In the genomic region with DNA sequence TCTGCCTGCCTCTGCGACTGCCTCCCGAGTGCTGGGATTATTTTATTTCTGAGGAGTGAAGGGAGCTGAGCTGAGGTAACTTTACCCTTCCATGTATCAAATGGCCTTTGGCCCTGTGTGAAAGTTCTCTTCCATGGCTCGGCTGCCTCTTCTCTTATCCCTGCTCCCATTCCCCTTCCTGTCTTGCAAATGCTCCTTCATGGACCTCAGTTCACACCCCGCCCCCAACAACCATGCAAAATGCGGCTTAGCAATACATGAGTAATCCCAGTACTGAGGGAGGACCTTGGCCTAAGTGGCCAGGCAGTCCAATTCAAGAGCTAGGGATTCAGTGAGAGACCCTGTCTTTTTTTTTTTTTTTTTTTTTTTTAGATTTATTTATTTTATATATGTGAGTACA, we compare ENCODE assay signal across 25 mouse cellular contexts. TPM values are rescaled to one million over a fixed set of nuclear protein-coding genes. Genes with fewer than 3 reads are reported as not detected.
A peak's percentile ranks its signal among the peaks of the same experiment; 100 is the strongest.
DNase-seq lines count a peak whose midpoint lies in the region; ATAC-seq and TF ChIP-seq lines count a peak whose summit lies in the region.
"Had no signal": no experiment of that assay in that cellular context is flagged by ENCODE, and none has a peak within 500 bp of the region (broad histone marks: within the 10 kb centered on the region; RNA-seq: fewer than 3 reads in every experiment).

No protein-coding gene starts in this region.

- TF ChIP-seq POLR2A in small intestine, adult 2 months (IDR thresholded peaks at IDR 0.05; ENCODE audit: low read depth, low read length), result no peak

- peak; percentile 60 to 83 for DNase-seq in adrenal gland, adult (ENCODE audit: inconsistent age in 2 of 2, low spot score in 1 of 2)
- DNase-seq in adrenal gland, postnatal 4 days (ENCODE audit: low spot score in 2 of 2), result no peak
- peak; percentile 85 for DNase-seq in adrenal gland, adult 2 months
- DNase-seq in adrenal gland, postnatal 25 days, result peak; percentile 63
- no peak for DNase-seq in testis, postnatal 14 days (ENCODE audit: low spot score)
- no peak for DNase-seq in layer of hippocampus, postnatal 10 days (ENCODE audit: low spot score in 2 of 2)
- DNase-seq: cerebellum, adult 11-12 months; cerebellum, adult 9-10 months; cerebellum, postnatal 25 days; forebrain, postnatal 0 days; gastrocnemius, adult 2 months; gastrocnemius, postnatal 25 days; heart, postnatal 10 days; heart, postnatal 4 days; kidney, adult 18-20 months had no signal

- no peaks in the 10 kb centered on the region for H3K36me3 ChIP-seq in small intestine, adult 2 months (ENCODE audit: control insufficient read depth, insufficient read depth, low read length)
- H3K36me3 ChIP-seq: embryonic facial prominence, embryonic 12.5 days; forebrain, embryonic 12.5 days; G1E; heart, embryonic 10.5 days; hindbrain, embryonic 13.5 days; intestine, embryonic 15.5 days had no signal

- 72% methylated on average over 5 of the region's 5 CpGs for WGBS in small intestine, adult 2 months

- H3K27ac ChIP-seq in small intestine, adult 2 months (ENCODE audit: insufficient read depth, low read depth, low read length), result peak overlapping the region; percentile 33; the same call in 1 of the 2 replicates
- H3K27ac ChIP-seq: embryonic facial prominence, embryonic 12.5 days; forebrain, embryonic 12.5 days; gastrocnemius, adult 2 months; heart, embryonic 10.5 days; hindbrain, embryonic 13.5 days; intestine, embryonic 15.5 days had no signal

- no peak for TF ChIP-seq CTCF in small intestine, adult 2 months (IDR thresholded peaks at IDR 0.05; ENCODE audit: extremely low read depth, insufficient read length, insufficient replicate concordance, low read depth, low read length)

- H3K27me3 ChIP-seq in small intestine, adult 2 months (ENCODE audit: control insufficient read depth, insufficient read depth, low read length), result no peaks in the 10 kb centered on the region
- H3K27me3 ChIP-seq: CH12.LX; embryonic facial prominence, embryonic 12.5 days; forebrain, embryonic 12.5 days; hindbrain, embryonic 13.5 days; intestine, embryonic 15.5 days had no signal

- peaks cover 23% of the 10 kb centered on the region; the same call in 1 of the 2 replicates for H3K4me1 ChIP-seq in small intestine, adult 2 months (ENCODE audit: control insufficient read depth, insufficient read depth, insufficient read length, low read length)
- H3K4me1 ChIP-seq: embryonic facial prominence, embryonic 12.5 days had no signal

- ATAC-seq in erythroblast, adult 5-6 weeks (replicated peaks; ENCODE audit: low FRiP score, poor library complexity, severe bottlenecking), result no peak
- ATAC-seq: activated CD4-positive, CD25-positive, alpha-beta regulatory T cell, adult 4 months; forebrain, postnatal 0 days; intestine, embryonic 15.5 days had no signal

- H3K4me3 ChIP-seq in small intestine, adult 2 months (ENCODE audit: low read depth, low read length), result no peak overlapping the region
- H3K4me3 ChIP-seq: embryonic facial prominence, embryonic 12.5 days; forebrain, embryonic 12.5 days; gastrocnemius, adult 2 months; heart, embryonic 10.5 days; hindbrain, embryonic 13.5 days; intestine, embryonic 15.5 days had no signal

RNA-seq across cellular contexts. Expression of gene Myh9, which starts 26.4 kb away (rescaled TPM):
- total RNA-seq in adrenal gland, postnatal 4 days (2021), result 100 to 1,000 TPM; 251 to 311 TPM
- 100 to 1,000 TPM; 280 to 306 TPM for total RNA-seq in adrenal gland, adult 2 months (2021)
- polyA plus RNA-seq in adrenal gland, adult 2 months (2012; rRNA removed), result 45.4 and 51.9 TPM in 2 replicates
- 325 and 352 TPM in 2 replicates for total RNA-seq in adrenal gland, postnatal 25 days (2021)
- 44.8 and 89.4 TPM in 2 replicates for polyA plus RNA-seq in small intestine, adult 2 months (2012; rRNA removed)
- 105 and 110 TPM in 2 replicates for total RNA-seq in erythroblast, adult 5-6 weeks (2015; ENCODE audit: low replicate concordance)
- total RNA-seq in erythroblast, adult 5-6 weeks (2017; ENCODE audit: low replicate concordance), result 158 and 246 TPM in 2 replicates
- 10 to 100 TPM; 65.2 to 75.2 TPM for total RNA-seq in layer of hippocampus, postnatal 10 days (2021)

Comparison
In these comparisons a context has a peak if more than half of its experiments do, and no peak if none do; other contexts are left out.
1. DNase-seq: peak in adrenal gland, adult (2 of 2), adrenal gland, adult 2 months (single experiment) and adrenal gland, postnatal 25 days (single experiment); none in adrenal gland, postnatal 4 days (0 of 2), testis, postnatal 14 days (single experiment) and layer of hippocampus, postnatal 10 days (0 of 2).